Mouse (Mus musculus): ENCODE data around the gene Selenon. TPM values are rescaled to one million over a fixed set of nuclear protein-coding genes. Genes with fewer than 3 reads are reported as not detected.

Gene Selenon
- polyA plus RNA-seq (2014; fragmentation: Illumina TruSeq; extraction: RNeasy Lipid Tissue Mini Kit (QIAGEN cat#74804); ENCODE audit: low read depth, low replicate concordance), result 0.61 TPM

GRCm38 (mm10) chr4:134551494-134552316 lies at the start of gene Selenon:
Selenon (minus strand) TSS chr4:134552166.

GRCm38 (mm10) chr4:134534932-134535786 lies 16.8 kb downstream of the Selenon start, which contains the start of gene Mtfr1l:
Mtfr1l (minus strand) TSS chr4:134535387.

GRCm38 (mm10) chr4:134510845-134511411 lies 41.0 kb downstream of the Selenon start, which contains the start of gene Aunip:
Aunip (plus strand) TSS chr4:134510999.

GRCm38 (mm10) chr4:134496595-134497210 lies 55.3 kb downstream of the Selenon start, which contains the start of gene Paqr7:
Paqr7 (plus strand) TSS chr4:134496697.

Other genes starting within 250 kb of the Selenon start
- 6.7 TPM for gene Trim63, start 237.0 kb downstream of the Selenon start, polyA plus RNA-seq (2014; fragmentation: Illumina TruSeq; extraction: RNeasy Lipid Tissue Mini Kit (QIAGEN cat#74804); ENCODE audit: low read depth, low replicate concordance)
- 9.1 TPM for gene Slc30a2, start 209.0 kb downstream of the Selenon start, polyA plus RNA-seq (2014; fragmentation: Illumina TruSeq; extraction: RNeasy Lipid Tissue Mini Kit (QIAGEN cat#74804); ENCODE audit: low read depth, low replicate concordance)
- gene Extl1, start 168.3 kb downstream of the Selenon start, polyA plus RNA-seq (2014; fragmentation: Illumina TruSeq; extraction: RNeasy Lipid Tissue Mini Kit (QIAGEN cat#74804); ENCODE audit: low read depth, low replicate concordance), result 0.08 TPM
- 47.8 TPM for gene Pafah2, start 155.8 kb downstream of the Selenon start, polyA plus RNA-seq (2014; fragmentation: Illumina TruSeq; extraction: RNeasy Lipid Tissue Mini Kit (QIAGEN cat#74804); ENCODE audit: low read depth, low replicate concordance)
- 55.3 TPM for gene Stmn1, start 83.8 kb downstream of the Selenon start, polyA plus RNA-seq (2014; fragmentation: Illumina TruSeq; extraction: RNeasy Lipid Tissue Mini Kit (QIAGEN cat#74804); ENCODE audit: low read depth, low replicate concordance)
- 7.0 TPM for gene Paqr7, start 55.5 kb downstream of the Selenon start, polyA plus RNA-seq (2014; fragmentation: Illumina TruSeq; extraction: RNeasy Lipid Tissue Mini Kit (QIAGEN cat#74804); ENCODE audit: low read depth, low replicate concordance)
- not detected for gene Aunip, start 41.2 kb downstream of the Selenon start, polyA plus RNA-seq (2014; fragmentation: Illumina TruSeq; extraction: RNeasy Lipid Tissue Mini Kit (QIAGEN cat#74804); ENCODE audit: low read depth, low replicate concordance)
- gene Mtfr1l, start 16.8 kb downstream of the Selenon start, polyA plus RNA-seq (2014; fragmentation: Illumina TruSeq; extraction: RNeasy Lipid Tissue Mini Kit (QIAGEN cat#74804); ENCODE audit: low read depth, low replicate concordance), result 44.9 TPM
- gene Man1c1, start 152.1 kb upstream of the Selenon start, polyA plus RNA-seq (2014; fragmentation: Illumina TruSeq; extraction: RNeasy Lipid Tissue Mini Kit (QIAGEN cat#74804); ENCODE audit: low read depth, low replicate concordance), result 2.1 TPM
- gene Ldlrap1, start 215.9 kb upstream of the Selenon start, polyA plus RNA-seq (2014; fragmentation: Illumina TruSeq; extraction: RNeasy Lipid Tissue Mini Kit (QIAGEN cat#74804); ENCODE audit: low read depth, low replicate concordance), result 1.0 TPM

Data from kidney, adult 10 weeks (tissue).